Mouse (Mus musculus) limb, embryonic 11.5 days (tissue): Measurements from ENCODE around the gene Rhox4f. TPM values are rescaled to one million over a fixed set of nuclear protein-coding genes. Genes with fewer than 3 reads are reported as not detected.

ENCODE experiments used
- polyA plus RNA-seq: library from polyadenylated mRNA; unstranded; fragments of >200 nt; fragmentation: Nextera tagmentation; extraction: Ambion mirVana; gene quantifications from 2 replicates; pipeline ENCODE4 v1.2.1, GENCODE M21; 2014

Gene Rhox4f
- polyA plus RNA-seq, 1 experiment from 2014 or later: not detected

Other genes with a start within 250 kb of the Rhox4f start
- not detected in 2 replicates for gene Rhox3a2, start 227.7 kb downstream of the Rhox4f start, polyA plus RNA-seq
- not detected in 2 replicates for gene Rhox4a2, start 216.9 kb downstream of the Rhox4f start, polyA plus RNA-seq
- gene Rhox2b, start 195.6 kb downstream of the Rhox4f start, polyA plus RNA-seq: not detected in 2 replicates
- gene Rhox4b, start 175.2 kb downstream of the Rhox4f start, polyA plus RNA-seq: not detected in 2 replicates
- not detected in 2 replicates for gene Rhox2c, start 154.0 kb downstream of the Rhox4f start, polyA plus RNA-seq
- not detected in 2 replicates for gene Rhox3c, start 149.1 kb downstream of the Rhox4f start, polyA plus RNA-seq
- gene Rhox4c, start 127.4 kb downstream of the Rhox4f start, polyA plus RNA-seq: not detected in 2 replicates
- gene Rhox2d, start 114.3 kb downstream of the Rhox4f start, polyA plus RNA-seq: not detected in 2 replicates
- not detected in 2 replicates for gene Rhox4d, start 93.3 kb downstream of the Rhox4f start, polyA plus RNA-seq
- gene Rhox2e, start 77.3 kb downstream of the Rhox4f start, polyA plus RNA-seq: 0.30 TPM in 1 of 2 replicates, not detected in the other
- gene Rhox3e, start 65.7 kb downstream of the Rhox4f start, polyA plus RNA-seq: not detected in 2 replicates
- gene Rhox4e, start 50.3 kb downstream of the Rhox4f start, polyA plus RNA-seq: not detected in 2 replicates
- not detected in 2 replicates for gene Rhox2f, start 36.3 kb downstream of the Rhox4f start, polyA plus RNA-seq
- not detected in 2 replicates for gene Rhox3f, start 26.7 kb downstream of the Rhox4f start, polyA plus RNA-seq
- not detected in 2 replicates for gene Rhox3g, start 20.9 kb upstream of the Rhox4f start, polyA plus RNA-seq
- not detected in 2 replicates for gene Rhox2g, start 35.8 kb upstream of the Rhox4f start, polyA plus RNA-seq
- not detected in 2 replicates for gene Rhox4g, start 43.6 kb upstream of the Rhox4f start, polyA plus RNA-seq
- gene Rhox3h, start 61.1 kb upstream of the Rhox4f start, polyA plus RNA-seq: not detected in 2 replicates
- not detected in 2 replicates for gene Rhox2h, start 65.6 kb upstream of the Rhox4f start, polyA plus RNA-seq
- gene Rhox5, start 197.1 kb upstream of the Rhox4f start, polyA plus RNA-seq: 0.71 and 1.3 TPM in 2 replicates
- gene Rhox6, start 219.2 kb upstream of the Rhox4f start, polyA plus RNA-seq: not detected in 2 replicates
- not detected in 2 replicates for gene Rhox7a, start 224.0 kb upstream of the Rhox4f start, polyA plus RNA-seq